Mouse (Mus musculus) layer of hippocampus, postnatal 25 days (tissue): ENCODE measurements around the gene Gm47995. TPM values are rescaled to one million over a fixed set of nuclear protein-coding genes. Genes with fewer than 3 reads are reported as not detected.
"Not testable (repeated sequence)": the region's sequence is repeated elsewhere in the genome, so short reads cannot be mapped to it uniquely, and the experiment has no call there.

Experiments used
- DNase-seq, 2 experiments: peaks; one replicate each; pipeline ENCODE4 v3.0.0; 2022; ENCODE audit warnings: mixed read lengths in 2 of 2, low spot score in 1 of 2; ENCODE audit errors: extremely low spot score in 1 of 2
- total RNA-seq, 2 experiments: library from RNA; stranded (reverse); gene quantifications; 2 replicates each; pipeline ENCODE4 v1.2.3; 2021

The Gm47995 gene
- total RNA-seq: not detected

GRCm38 (mm10) chr1:151198120-151198519, at the start of gene Gm47995:
Gene Gm47995, plus strand, starts transcription at chr1:151198448.
- DNase-seq: not testable (repeated sequence)

GRCm38 (mm10) chr1:151150211-151150610, 48.0 kb upstream of the Gm47995 start:
- DNase-seq: no peak

GRCm38 (mm10) chr1:151151089-151151488, 47.2 kb upstream of the Gm47995 start:
- no peak for DNase-seq

- DNase-seq: no peak
Observed at GRCm38 (mm10) chr1:151153056-151153652, 45.1 kb upstream of the Gm47995 start.

- DNase-seq: not testable (repeated sequence)
Observed at GRCm38 (mm10) chr1:151154131-151154530, 44.1 kb upstream of the Gm47995 start.

GRCm38 (mm10) chr1:151156129-151156528, 42.1 kb upstream of the Gm47995 start:
- no peak for DNase-seq

- DNase-seq: no peak
Observed at GRCm38 (mm10) chr1:151156777-151157632, 41.2 kb upstream of the Gm47995 start.

- no peak for DNase-seq
Observed at GRCm38 (mm10) chr1:151157963-151158856, 40.0 kb upstream of the Gm47995 start.

- no peak for DNase-seq
Observed at GRCm38 (mm10) chr1:151158857-151159510, 39.3 kb upstream of the Gm47995 start.

GRCm38 (mm10) chr1:151166031-151166430, 32.2 kb upstream of the Gm47995 start:
- no peak for DNase-seq

- DNase-seq: no peak
Observed at GRCm38 (mm10) chr1:151167297-151168047, 30.8 kb upstream of the Gm47995 start.

- DNase-seq: no peak
Observed at GRCm38 (mm10) chr1:151168637-151169036, 29.6 kb upstream of the Gm47995 start.

GRCm38 (mm10) chr1:151171572-151172461, 26.4 kb upstream of the Gm47995 start:
- no peak for DNase-seq

- no peak for DNase-seq
Observed at GRCm38 (mm10) chr1:151177030-151177936, 21.0 kb upstream of the Gm47995 start.

- no peak for DNase-seq
Observed at GRCm38 (mm10) chr1:151177937-151178271, 20.3 kb upstream of the Gm47995 start.

- DNase-seq: no peak
Observed at GRCm38 (mm10) chr1:151178505-151179083, 19.7 kb upstream of the Gm47995 start.

- no peak for DNase-seq
Observed at GRCm38 (mm10) chr1:151180167-151180566, 18.1 kb upstream of the Gm47995 start.
